Mouse (Mus musculus) C2C12 (cell line): ENCODE data around the gene Smco3.

Source experiments
- CTCF ChIP-seq: IDR thresholded peaks from one replicate; pipeline ENCODE4 v1.5.1; 2011; ENCODE audit not compliant: control insufficient read depth, insufficient read depth, insufficient read length
- FOSL1 ChIP-seq: IDR thresholded peaks from one replicate; pipeline ENCODE4 v1.8.0; 2011; ENCODE audit warnings: mild to moderate bottlenecking, low read length; ENCODE audit not compliant: poor library complexity, insufficient read depth, severe bottlenecking

DNA sequence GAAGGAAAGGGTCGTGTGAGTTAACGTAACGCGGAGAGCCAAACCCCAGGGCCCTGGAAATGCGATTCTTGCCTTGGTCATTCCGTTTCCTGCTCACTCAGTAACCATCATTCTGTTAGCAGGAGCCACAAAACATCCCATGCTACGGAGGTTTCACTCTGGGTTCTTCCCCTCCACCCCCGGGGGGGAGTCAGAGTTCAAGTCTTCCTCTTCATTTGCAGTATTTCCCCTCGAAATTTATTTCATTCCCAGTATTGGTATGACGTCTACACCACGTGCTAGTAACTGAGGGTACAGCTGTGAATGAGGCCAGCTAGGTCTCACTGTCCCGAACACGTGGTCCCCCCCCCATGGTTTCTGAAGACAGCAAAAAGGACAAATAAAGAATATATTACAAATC, 25.6 kb downstream of the Smco3 start:
- TF ChIP-seq FOSL1 (no peak), CTCF (no peak)
